Mouse (Mus musculus) CH12.LX (cell line): ENCODE results near the gene Hyou1. TPM values are rescaled to one million over a fixed set of nuclear protein-coding genes. Genes with fewer than 3 reads are reported as not detected.

Experiments
- DNase-seq: peaks from one replicate; pipeline ENCODE4 v3.0.0-alpha.2; 2013; ENCODE audit errors: extremely low read depth
- H3K27ac ChIP-seq: 2 replicates; pipeline ENCODE4 v1.5.1; 2012; ENCODE audit warnings: low read depth, mild to moderate bottlenecking, control low read depth, moderate library complexity; ENCODE audit not compliant: insufficient read depth
- H3K27me3 ChIP-seq: replicated peaks from 2 replicates; pipeline ENCODE3; 2012; ENCODE audit warnings: inconsistent platforms
- H3K36me3 ChIP-seq, 2 experiments: replicated peaks in 1 of 2; 2 replicates each; pipeline versions ENCODE3 to v1.6.1; 2012; ENCODE audit warnings: inconsistent platforms in 1 of 2, low read length in 1 of 2, mild to moderate bottlenecking in 1 of 2, mixed read lengths in 1 of 2, moderate library complexity in 1 of 2; ENCODE audit not compliant: control insufficient read depth in 1 of 2, insufficient read depth in 1 of 2
- H3K4me1 ChIP-seq, 2 experiments: 2 replicates each; pipeline ENCODE4 v1.6.1; 2012; ENCODE audit warnings: inconsistent platforms in 1 of 2, moderate library complexity in 1 of 2; ENCODE audit not compliant: insufficient read depth in 2 of 2, control insufficient read depth in 1 of 2
- H3K4me2 ChIP-seq: 2 replicates; pipeline ENCODE4 v1.6.1; 2012; ENCODE audit warnings: low read depth, mild to moderate bottlenecking, control low read depth; ENCODE audit not compliant: poor library complexity, insufficient read depth, severe bottlenecking
- H3K4me3 ChIP-seq, 3 experiments: fragments of 150-350 bp in 1 of 3; sonication (generic) in 1 of 3; replicated peaks in 1 of 3; 2 replicates each; pipeline versions ENCODE3 to v1.5.1; 2011 to 2012; ENCODE audit warnings: low read depth in 2 of 3, low read length in 2 of 3, mild to moderate bottlenecking in 2 of 3, moderate library complexity in 2 of 3, control low read depth in 1 of 3, improper control_type of control experiment in 1 of 3, inconsistent platforms in 1 of 3, mixed read lengths in 1 of 3; ENCODE audit not compliant: poor library complexity in 1 of 3
- H3K79me2 ChIP-seq: replicated peaks from 2 replicates; pipeline ENCODE4 v1.6.1; 2012; ENCODE audit warnings: mild to moderate bottlenecking, moderate library complexity; ENCODE audit not compliant: control insufficient read depth, poor library complexity, insufficient read depth, severe bottlenecking; ENCODE audit errors: extremely low read depth
- H3K9ac ChIP-seq: 2 replicates; pipeline ENCODE4 v1.6.1; 2012; ENCODE audit warnings: low read depth, mild to moderate bottlenecking, control low read depth, moderate library complexity; ENCODE audit not compliant: insufficient read depth
- H3K9me3 ChIP-seq: replicated peaks from 2 replicates; pipeline ENCODE3; 2012; ENCODE audit warnings: low read length, inconsistent platforms, mixed read lengths
- BHLHE40 ChIP-seq: IDR thresholded peaks from 2 replicates; pipeline ENCODE4 v1.6.1; 2011; ENCODE audit warnings: mild to moderate bottlenecking, low read depth, low read length, improper control_type of control experiment
- CHD1 ChIP-seq: IDR thresholded peaks from 2 replicates; pipeline ENCODE4 v1.6.1; 2012; ENCODE audit warnings: low read depth, low read length, improper control_type of control experiment, inconsistent platforms
- CHD2 ChIP-seq: IDR thresholded peaks from 2 replicates; pipeline ENCODE4 v1.6.1; 2011; ENCODE audit warnings: low read length, improper control_type of control experiment
- CTCF ChIP-seq, 2 experiments: IDR thresholded peaks in 1 of 2; conservative IDR thresholded peaks in 1 of 2; 2 replicates each; pipeline ENCODE4 v1.5.1; 2011 to 2012; ENCODE audit warnings: low read depth in 2 of 2, low read length in 2 of 2, improper control_type of control experiment in 1 of 2, inconsistent platforms in 1 of 2, mild to moderate bottlenecking in 1 of 2, moderate library complexity in 1 of 2
- E2F4 ChIP-seq: IDR thresholded peaks from 2 replicates; pipeline ENCODE4 v1.6.1; 2011; ENCODE audit warnings: low read depth, low read length, improper control_type of control experiment; ENCODE audit not compliant: insufficient replicate concordance
- EP300 ChIP-seq: IDR thresholded peaks from 2 replicates; pipeline ENCODE4 v1.6.1; 2011; ENCODE audit warnings: low read length, improper control_type of control experiment
- ETS1 ChIP-seq: conservative IDR thresholded peaks from 2 replicates; pipeline ENCODE4 v1.6.1; 2012; ENCODE audit warnings: low read depth, mild to moderate bottlenecking, inconsistent platforms, low read length, improper control_type of control experiment, moderate library complexity
- GABPA ChIP-seq: IDR thresholded peaks from 2 replicates; pipeline ENCODE4 v1.6.1; 2012; ENCODE audit warnings: low read depth, low read length, improper control_type of control experiment, inconsistent platforms; ENCODE audit not compliant: insufficient replicate concordance
- HCFC1 ChIP-seq: IDR thresholded peaks from 2 replicates; pipeline ENCODE4 v1.6.1; 2012; ENCODE audit warnings: low read depth, mild to moderate bottlenecking, inconsistent platforms, low read length, improper control_type of control experiment
- IRF4 ChIP-seq: IDR thresholded peaks from 2 replicates; pipeline ENCODE4 v1.6.1; 2014; ENCODE audit warnings: low read depth, mild to moderate bottlenecking, inconsistent platforms, low read length, improper control_type of control experiment
- JUN ChIP-seq: IDR thresholded peaks from 2 replicates; pipeline ENCODE4 v1.6.1; 2011; ENCODE audit warnings: low read depth, mild to moderate bottlenecking, low read length, improper control_type of control experiment, moderate library complexity; ENCODE audit not compliant: insufficient read depth
- JUND ChIP-seq: conservative IDR thresholded peaks from 2 replicates; pipeline ENCODE4 v1.6.1; 2011; ENCODE audit warnings: low read depth, low read length, improper control_type of control experiment
- KAT2A ChIP-seq: IDR thresholded peaks from 2 replicates; pipeline ENCODE4 v1.6.1; 2012; ENCODE audit warnings: low read length, improper control_type of control experiment, inconsistent platforms; ENCODE audit not compliant: insufficient replicate concordance
- MAFK ChIP-seq: IDR thresholded peaks from 2 replicates; pipeline ENCODE4 v1.6.1; 2011; ENCODE audit warnings: low read length, improper control_type of control experiment; ENCODE audit not compliant: insufficient replicate concordance
- MAX ChIP-seq: IDR thresholded peaks from 2 replicates; pipeline ENCODE4 v1.6.1; 2011; ENCODE audit warnings: low read length, improper control_type of control experiment
- MAZ ChIP-seq: IDR thresholded peaks from 2 replicates; pipeline ENCODE4 v1.6.1; 2012; ENCODE audit warnings: low read depth, mild to moderate bottlenecking, inconsistent platforms, low read length, improper control_type of control experiment, moderate library complexity
- MEF2A ChIP-seq: IDR thresholded peaks from 2 replicates; pipeline ENCODE4 v1.6.1; 2014; ENCODE audit warnings: low read depth, mild to moderate bottlenecking, inconsistent platforms, low read length, improper control_type of control experiment, borderline replicate concordance
- MXI1 ChIP-seq: IDR thresholded peaks from 2 replicates; pipeline ENCODE4 v1.6.1; 2011; ENCODE audit warnings: mild to moderate bottlenecking, low read depth, low read length, improper control_type of control experiment
- MYC ChIP-seq: IDR thresholded peaks from 2 replicates; pipeline ENCODE4 v1.6.1; 2011; ENCODE audit warnings: low read depth, mild to moderate bottlenecking, improper control_type of control experiment, low read length
- NELFE ChIP-seq: IDR thresholded peaks from 2 replicates; pipeline ENCODE4 v1.6.1; 2011; ENCODE audit warnings: low read depth, low read length, improper control_type of control experiment
- NRF1 ChIP-seq: IDR thresholded peaks from 2 replicates; pipeline ENCODE4 v1.6.1; 2014; ENCODE audit warnings: low read depth, mild to moderate bottlenecking, inconsistent platforms, low read length, improper control_type of control experiment, moderate library complexity
- PAX5 ChIP-seq: IDR thresholded peaks from 2 replicates; pipeline ENCODE4 v1.6.1; 2012; ENCODE audit warnings: low read length, inconsistent platforms, mixed read lengths
- POLR2A ChIP-seq: IDR thresholded peaks from 2 replicates; pipeline ENCODE4 v1.6.1; 2011; ENCODE audit warnings: low read depth, mild to moderate bottlenecking, improper control_type of control experiment, low read length
- POLR2AphosphoS2 ChIP-seq: IDR thresholded peaks from 2 replicates; pipeline ENCODE4 v1.6.1; 2011; ENCODE audit warnings: low read depth, low read length, improper control_type of control experiment
- RAD21 ChIP-seq: IDR thresholded peaks from 2 replicates; pipeline ENCODE4 v1.6.1; 2011; ENCODE audit warnings: low read depth, mild to moderate bottlenecking, low read length, improper control_type of control experiment, moderate library complexity
- RCOR1 ChIP-seq: conservative IDR thresholded peaks from 2 replicates; pipeline ENCODE4 v1.6.1; 2012; ENCODE audit warnings: low read depth, mild to moderate bottlenecking, inconsistent platforms, low read length, improper control_type of control experiment
- SIN3A ChIP-seq: IDR thresholded peaks from 2 replicates; pipeline ENCODE4 v1.6.1; 2012; ENCODE audit warnings: low read length, improper control_type of control experiment, inconsistent platforms
- SMC3 ChIP-seq: IDR thresholded peaks from 2 replicates; pipeline ENCODE4 v1.6.1; 2011; ENCODE audit warnings: low read depth, low read length, improper control_type of control experiment
- TBP ChIP-seq: conservative IDR thresholded peaks from 2 replicates; pipeline ENCODE4 v1.6.1; 2011; ENCODE audit warnings: low read depth, low read length, improper control_type of control experiment
- TCF12 ChIP-seq: IDR thresholded peaks from 2 replicates; pipeline ENCODE4 v1.6.1; 2014; ENCODE audit warnings: low read depth, mild to moderate bottlenecking, inconsistent platforms, low read length, improper control_type of control experiment
- UBTF ChIP-seq: IDR thresholded peaks from 2 replicates; pipeline ENCODE4 v1.6.1; 2012; ENCODE audit warnings: low read depth, mild to moderate bottlenecking, inconsistent platforms, low read length, improper control_type of control experiment, moderate library complexity
- USF1 ChIP-seq: IDR thresholded peaks from 2 replicates; pipeline ENCODE4 v1.6.1; 2014; ENCODE audit warnings: low read depth, mild to moderate bottlenecking, inconsistent platforms, low read length, improper control_type of control experiment
- USF2 ChIP-seq: conservative IDR thresholded peaks from 2 replicates; pipeline ENCODE4 v1.6.1; 2011; ENCODE audit warnings: low read depth, low read length, improper control_type of control experiment
- ZC3H11A ChIP-seq: IDR thresholded peaks from 2 replicates; pipeline ENCODE4 v1.6.1; 2012; ENCODE audit warnings: low read depth, mild to moderate bottlenecking, inconsistent platforms, low read length, improper control_type of control experiment
- ZKSCAN1 ChIP-seq: IDR thresholded peaks from 2 replicates; pipeline ENCODE4 v1.6.1; 2012; ENCODE audit warnings: low read depth, inconsistent platforms, low read length, improper control_type of control experiment, borderline replicate concordance
- ZMIZ1 ChIP-seq: IDR thresholded peaks from 2 replicates; pipeline ENCODE4 v1.6.1; 2012; ENCODE audit warnings: low read depth, mild to moderate bottlenecking, inconsistent platforms, low read length, improper control_type of control experiment
- ZNF384 ChIP-seq: IDR thresholded peaks from 2 replicates; pipeline ENCODE4 v1.6.1; 2012; ENCODE audit warnings: low read depth, low read length, improper control_type of control experiment, inconsistent platforms
- dilution Hi-C: fragments of 300-500 bp; cut with MboI; formaldehyde crosslinking; loops from 2 replicates; pipeline ENCODE4 v1.14.3; 2020; ENCODE audit warnings: low sequenced_read_pairs; ENCODE audit not compliant: extremely low pct_unique_long_range_greater_than_20kb, extremely low pct_ligation_motif_present
- in situ Hi-C: fragments of 300-500 bp; cut with MboI; formaldehyde crosslinking; loops from 3 replicates; pipeline ENCODE4 v1.14.3; 2019; ENCODE audit warnings: low sequenced_read_pairs, low pct_ligation_motif_present, low pct_unique_long_range_greater_than_20kb, mixed read lengths
- polyA plus RNA-seq: library from polyadenylated mRNA; unstranded; fragments of >175 nt; gene quantifications from 2 replicates; pipeline ENCODE4 v1.2.1, GENCODE M21; 2012; ENCODE audit warnings: low read depth; ENCODE audit not compliant: insufficient read length
- total RNA-seq, 2 experiments: library from RNA; depleted of rRNA; stranded (reverse); fragments of 300-350 nt in 1 of 2; fragments of >200 nt in 1 of 2; gene quantifications; 2 replicates each; pipeline ENCODE4 v1.2.3; 2012 to 2014

Hyou1 gene
- total and polyA plus RNA-seq, 3 experiments: 32.6 to 89.9 (median 88.7) TPM

- peak within 1 kb of the TSS; percentile 92 for H3K27ac ChIP-seq
- peaks cover 47 to 65% of the 10 kb centered on the region in 2 experiments for H3K36me3 ChIP-seq
- dilution Hi-C loops: no loop called here
- H3K79me2 ChIP-seq: peaks cover 31% of the 10 kb centered on the region
- peak; percentile 99 for DNase-seq
- peak within 1 kb of the TSS; percentile 96 for H3K9ac ChIP-seq
- no peaks in the 10 kb centered on the region for H3K9me3 ChIP-seq
- peak within 1 kb of the TSS; percentile 70 to 98 (median 87) for H3K4me3 ChIP-seq
- no peaks in the 10 kb centered on the region for H3K27me3 ChIP-seq
- in situ Hi-C loops: no loop called here
- H3K4me2 ChIP-seq: peak within 1 kb of the TSS; percentile 76; the same call in 1 of the 2 replicates
- H3K4me1 ChIP-seq: peaks cover 10 to 39% of the 10 kb centered on the region in 2 experiments; a peak in 2 of 4 replicates
- TF ChIP-seq USF2 (no peak), NRF1 (peak; percentile 68), JUND (no peak), TBP (peak; percentile 99), KAT2A (0 out of 2 replicates have a peak, but pooled peaks have one; percentile 59), POLR2AphosphoS2 (peak; percentile 99), BHLHE40 (0 out of 2 replicates have a peak, but pooled peaks have one; percentile 10), TCF12 (peak; percentile 98), USF1 (no peak), ZMIZ1 (peak; percentile 100), SIN3A (peak; percentile 91), ZKSCAN1 (no peak), HCFC1 (peak; percentile 69), MAX (no peak; the same call in 1 of the 2 replicates), CTCF (conservative IDR thresholded peaks at IDR 0.05 in 1 of 2, IDR thresholded peaks at IDR 0.05 in 1 of 2; ENCODE audit: low read depth in 2 of 2, low read length in 2 of 2) (peak in 1 of 2 experiments; percentile 27; a peak in 1 of 4 replicates), UBTF (peak; percentile 98), MYC (peak; percentile 75), MAZ (peak; percentile 85), CHD2 (peak; percentile 90), E2F4 (peak; percentile 100), JUN (no peak), RCOR1 (peak; percentile 89), PAX5 (no peak), CHD1 (no peak), MAFK (no peak), GABPA (no peak), MEF2A (peak; percentile 50; the same call in 1 of the 2 replicates), ZC3H11A (no peak), IRF4 (peak; percentile 11; the same call in 1 of the 2 replicates), SMC3 (no peak; the same call in 1 of the 2 replicates), EP300 (no peak), RAD21 (no peak), MXI1 (peak; percentile 63), ZNF384 (no peak), ETS1 (0 out of 2 replicates have a peak, but pooled peaks have one; percentile 18), NELFE (peak; percentile 100), POLR2A (peak; percentile 99)
These were observed 44.6 kb upstream of the Hyou1 start, which contains the start of gene H2afx for GRCm38 (mm10) chr9:44334396-44335330. H2afx (plus strand) TSS chr9:44334694.
